15 mouse cellular contexts compared by ENCODE assay signal in genomic region chr6:51093196-51093595, GRCm38 (mm10).
"Had no signal": no experiment of that assay in that cellular context is flagged by ENCODE, and none has a peak within 500 bp of the region (broad histone marks: within the 10 kb centered on the region; RNA-seq: fewer than 3 reads in every experiment).

No protein-coding gene starts in this region.

- H3K9me3 ChIP-seq: neural tube, embryonic 15.5 days; stomach, embryonic 15.5 days had no signal

- H3K4me1 ChIP-seq: stomach, embryonic 15.5 days had no signal

- H3K4me3 ChIP-seq: neural tube, embryonic 15.5 days; stomach, embryonic 15.5 days had no signal

- H3K9ac ChIP-seq: neural tube, embryonic 15.5 days; stomach, embryonic 15.5 days had no signal

- H3K36me3 ChIP-seq: neural tube, embryonic 15.5 days; stomach, embryonic 15.5 days had no signal

- H3K27me3 ChIP-seq: neural tube, embryonic 15.5 days; stomach, embryonic 15.5 days had no signal

- H3K4me2 ChIP-seq: neural tube, embryonic 15.5 days; stomach, embryonic 15.5 days had no signal

- DNase-seq: retina, postnatal 1 day; right cerebral cortex, adult 18-20 months; right cerebral cortex, postnatal 14 days; right cerebral cortex, postnatal 25 days; right cerebral cortex, postnatal 4 days; spleen, adult 18-20 months; thymus, adult 18-20 months; thymus, adult 2 months; thymus, postnatal 14 days; thymus, postnatal 25 days; thymus, postnatal 36 days; thymus, postnatal 4 days had no signal

- H3K27ac ChIP-seq: neural tube, embryonic 15.5 days; stomach, embryonic 15.5 days; stomach, postnatal 0 days had no signal
